Mouse (Mus musculus): ENCODE measurements around the gene Ppih.
"Not testable (repeated sequence)": the region's sequence is repeated elsewhere in the genome, so short reads cannot be mapped to it uniquely, and the experiment has no call there.

The Ppih gene

GRCm38 (mm10) chr4:119291921-119292320 is 28.4 kb downstream of the Ppih start:
- DNase-seq (ENCODE audit: low spot score), result no peak

GRCm38 (mm10) chr4:119285336-119285735 is 35.0 kb downstream of the Ppih start:
- DNase-seq (ENCODE audit: low spot score), result no peak

- DNase-seq (ENCODE audit: low spot score), result no peak
These were observed 35.5 kb downstream of the Ppih start for GRCm38 (mm10) chr4:119284861-119285260.

GRCm38 (mm10) chr4:119278784-119279183 is 41.6 kb downstream of the Ppih start:
- DNase-seq (ENCODE audit: low spot score), result not testable (repeated sequence)

GRCm38 (mm10) chr4:119275726-119276125 is 44.6 kb downstream of the Ppih start:
- no peak for DNase-seq (ENCODE audit: low spot score)

GRCm38 (mm10) chr4:119275226-119275625 is 45.1 kb downstream of the Ppih start:
- DNase-seq (ENCODE audit: low spot score), result no peak

- no peak for DNase-seq (ENCODE audit: low spot score)
These were observed 45.7 kb downstream of the Ppih start for GRCm38 (mm10) chr4:119274627-119275026.

GRCm38 (mm10) chr4:119266606-119267005 is 53.7 kb downstream of the Ppih start:
- no peak for DNase-seq (ENCODE audit: low spot score)

- DNase-seq (ENCODE audit: low spot score), result no peak
These were observed 56.9 kb downstream of the Ppih start for GRCm38 (mm10) chr4:119263459-119263858.

- no peak for DNase-seq (ENCODE audit: low spot score)
These were observed 57.9 kb downstream of the Ppih start for GRCm38 (mm10) chr4:119262483-119262882.

GRCm38 (mm10) chr4:119261087-119261713 is 59.1 kb downstream of the Ppih start:
- DNase-seq (ENCODE audit: low spot score), result no peak

GRCm38 (mm10) chr4:119259344-119260254 is 60.7 kb downstream of the Ppih start:
- no peak for DNase-seq (ENCODE audit: low spot score)

GRCm38 (mm10) chr4:119257083-119257482 is 63.3 kb downstream of the Ppih start:
- no peak for DNase-seq (ENCODE audit: low spot score)

GRCm38 (mm10) chr4:119255351-119255750 is 65.0 kb downstream of the Ppih start, which contains the start of gene Cldn19:
Gene Cldn19 (plus strand): TSS chr4:119255414.
- no peak for DNase-seq (ENCODE audit: low spot score)

GRCm38 (mm10) chr4:119254012-119254618 is 66.2 kb downstream of the Ppih start:
- DNase-seq (ENCODE audit: low spot score), result no peak

- DNase-seq (ENCODE audit: low spot score), result no peak
These were observed 68.1 kb downstream of the Ppih start for GRCm38 (mm10) chr4:119252025-119252808.
